Mouse (Mus musculus) hematopoietic stem cell, adult 5-6 weeks (primary cell): ENCODE data around the gene Rel. TPM values are rescaled to one million over a fixed set of nuclear protein-coding genes. Genes with fewer than 3 reads are reported as not detected.
A peak's percentile ranks its signal among the peaks of the same experiment; 100 is the strongest.

ENCODE experiments used
- ATAC-seq, 2 experiments: fragments of 125-278 bp in 1 of 2; replicated peaks in 1 of 2; 2 replicates each; pipeline ENCODE4 v1.8.0; 2016 to 2017; ENCODE audit warnings: inconsistent platforms in 2 of 2, mild to moderate bottlenecking in 2 of 2, moderate number of reproducible peaks in 2 of 2, low read depth in 1 of 2, moderate TSS enrichment in 1 of 2; ENCODE audit not compliant: low FRiP score in 2 of 2, poor library complexity in 2 of 2, severe bottlenecking in 2 of 2, insufficient read depth in 1 of 2, low TSS enrichment in 1 of 2
- total RNA-seq: library from RNA; stranded (forward); fragments of 172-1452, 232-1000 nt; gene quantifications from 2 replicates; pipeline ENCODE4 v1.2.3, GENCODE M21; 2017

The Rel gene
- total RNA-seq, 1 experiment from 2014 or later = 18.4 TPM

DNA sequence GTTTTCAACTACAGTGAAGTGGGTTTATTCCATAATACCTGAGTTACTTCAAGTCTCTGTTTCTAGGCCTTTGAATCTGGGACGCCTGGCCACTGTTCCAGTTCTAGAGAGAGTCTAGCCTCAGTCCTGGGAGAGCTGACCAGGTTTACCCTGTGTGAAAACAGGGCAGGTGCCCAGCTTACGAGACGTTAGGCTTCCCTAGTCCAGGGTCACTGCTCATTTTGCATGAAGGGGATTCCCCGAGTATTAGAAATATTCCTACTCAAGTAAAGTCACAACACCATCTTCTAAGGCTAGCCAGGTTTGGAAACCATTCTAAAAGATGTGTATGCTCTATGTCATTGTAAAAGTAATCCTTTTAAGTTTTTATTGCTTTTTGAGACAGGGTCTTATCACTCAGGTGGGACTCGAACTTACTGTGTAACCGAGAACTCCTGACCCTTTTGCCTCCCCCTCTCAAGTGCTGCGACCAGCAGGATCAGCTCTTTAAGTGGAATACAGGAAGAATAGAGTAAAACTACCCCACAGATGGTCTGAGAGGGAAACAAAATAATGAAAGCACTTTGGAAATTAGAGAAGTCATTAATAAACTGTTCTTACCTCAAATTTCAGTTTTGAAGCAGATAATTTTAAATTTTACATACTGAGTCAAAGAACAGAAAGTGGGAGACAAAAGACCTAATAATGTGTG lies 66.0 kb downstream of the Rel start:
- no peak for ATAC-seq

DNA sequence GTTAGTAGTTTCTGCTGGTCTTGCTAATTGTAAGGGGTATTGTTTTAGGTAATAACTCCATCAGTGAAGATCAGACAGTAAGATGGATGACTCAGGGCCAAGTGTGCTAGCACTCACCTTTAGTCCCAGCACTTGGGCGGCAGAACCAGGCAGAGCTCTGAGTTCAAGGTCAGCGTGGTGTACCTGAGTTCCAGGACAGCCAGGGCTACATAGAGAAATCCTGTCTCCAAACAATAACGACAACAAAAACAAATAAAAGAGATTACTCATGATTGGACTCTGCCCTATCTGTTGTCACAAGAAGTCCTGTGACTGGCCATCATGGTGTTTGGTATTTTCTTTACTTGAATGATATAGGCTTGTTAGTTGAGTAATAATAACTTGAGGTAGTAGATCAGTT lies 68.9 kb downstream of the Rel start:
- ATAC-seq = no peak

DNA sequence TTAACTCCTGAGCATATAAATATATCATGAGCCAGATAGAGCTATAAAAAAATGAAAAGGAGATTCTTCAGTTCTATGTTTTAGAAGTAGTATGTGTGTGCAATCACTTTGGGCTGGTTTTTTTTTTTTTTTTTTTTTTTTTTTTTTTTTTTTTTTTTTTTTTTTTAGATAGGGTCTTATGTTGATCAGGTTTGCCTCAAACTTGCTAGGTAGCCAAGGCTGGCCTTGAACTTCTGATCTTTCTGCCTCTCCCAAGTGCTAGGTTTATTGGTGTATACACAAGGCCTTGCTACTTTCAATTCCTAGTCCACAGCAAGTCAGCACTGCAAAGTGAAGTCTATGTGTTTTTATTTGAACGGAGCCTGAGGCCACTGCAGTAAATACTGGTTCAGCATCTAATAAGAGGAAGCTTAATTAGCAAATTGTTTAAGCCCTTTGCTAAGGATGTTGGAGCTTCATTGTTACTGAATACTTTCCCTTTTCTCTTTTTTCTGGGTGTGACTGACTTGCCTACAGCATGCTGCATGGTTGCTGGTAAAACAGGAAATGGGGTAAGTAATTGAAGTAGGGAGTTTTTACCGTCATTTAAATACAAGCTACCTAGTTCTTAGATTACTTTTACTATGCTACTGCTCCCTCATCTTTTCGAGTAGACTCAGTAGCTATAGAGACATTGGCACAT lies 71.2 kb downstream of the Rel start:
- ATAC-seq = peak in 1 of 2 experiments; percentile 39; a peak in 2 of 4 replicates

DNA sequence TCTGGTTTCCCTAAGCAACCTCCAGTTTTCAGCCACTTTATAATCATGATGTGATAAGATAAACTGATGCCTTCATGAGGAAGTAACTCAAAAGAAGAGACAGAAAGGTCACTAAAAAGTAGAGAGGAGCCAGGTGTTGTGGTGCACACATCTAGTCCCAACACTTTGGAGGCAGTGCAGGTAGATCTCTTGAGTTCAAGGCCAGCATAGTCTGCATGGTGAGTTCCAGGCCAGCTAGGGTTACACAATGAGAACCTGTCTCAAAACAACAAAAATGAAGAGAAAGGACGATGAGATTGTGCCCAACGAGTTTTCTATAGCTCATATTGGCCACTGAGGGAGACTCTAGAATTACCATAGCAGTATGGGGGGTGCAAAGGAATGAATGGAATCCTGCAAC lies 72.2 kb downstream of the Rel start:
- no peak for ATAC-seq

DNA sequence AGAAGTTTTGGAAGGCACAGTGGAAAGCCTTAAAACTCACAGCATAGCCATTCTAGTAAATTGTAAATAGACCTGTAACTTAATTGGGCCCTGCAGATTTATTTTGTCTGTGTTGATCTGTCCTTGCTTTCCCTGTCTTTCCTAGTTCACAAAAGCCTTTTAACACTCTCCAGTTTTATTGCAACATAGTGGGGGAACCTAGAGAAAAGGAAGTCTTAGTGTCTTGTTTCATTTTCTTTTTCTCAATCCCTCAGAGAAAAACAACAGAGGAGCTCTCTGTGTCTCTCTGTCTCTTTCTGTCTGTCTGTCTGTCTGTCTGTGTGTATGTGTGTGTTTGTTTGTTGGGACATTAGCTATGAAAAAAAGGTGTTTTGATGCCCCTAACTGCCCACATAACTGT lies 74.9 kb downstream of the Rel start:
- ATAC-seq = no peak

DNA sequence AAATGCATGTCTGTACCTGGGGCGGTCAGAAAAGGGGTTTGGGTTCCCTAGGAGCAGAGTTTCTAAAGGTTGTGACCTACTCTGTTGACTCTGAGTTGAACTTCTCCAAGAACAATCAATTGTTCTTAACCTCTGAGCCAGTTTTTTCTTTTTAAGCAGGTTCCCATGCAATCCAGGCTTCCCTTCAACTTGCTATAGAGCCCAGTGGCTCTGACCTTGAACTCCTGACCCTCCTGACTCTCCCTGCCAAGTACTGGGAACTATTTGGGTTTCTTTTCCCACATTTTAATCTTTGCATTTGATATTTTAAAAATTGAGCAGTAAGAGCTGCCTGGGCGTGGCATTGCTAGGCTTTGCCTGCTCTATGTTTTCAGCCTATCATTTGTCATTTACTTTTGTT lies 77.5 kb downstream of the Rel start:
- ATAC-seq = no peak

DNA sequence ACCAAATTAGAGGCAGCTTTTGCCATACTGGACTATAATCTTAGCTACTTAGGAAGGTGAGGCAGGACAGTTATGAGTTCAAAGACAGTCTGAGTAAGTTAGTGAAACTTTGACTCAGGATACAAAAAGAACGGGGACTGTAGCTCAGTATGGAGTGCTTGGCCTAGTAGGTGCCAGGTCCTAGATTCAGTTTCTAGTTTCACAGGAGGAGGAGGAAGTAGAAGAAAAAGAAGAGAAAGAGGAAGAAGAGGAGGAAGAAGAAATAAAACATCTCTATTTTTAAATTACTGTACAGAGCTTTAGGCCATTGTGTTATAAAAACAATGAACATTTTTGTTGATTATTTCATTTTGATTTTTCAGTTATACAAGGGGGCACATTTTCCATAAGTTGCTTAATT lies 82.7 kb downstream of the Rel start:
- no peak for ATAC-seq

Other genes with a start within 250 kb of the Rel start
- gene 1700093K21Rik, start 249.8 kb downstream of the Rel start, total RNA-seq = 2.5 TPM in 1 of 2 replicates, not detected in the other
- gene 0610010F05Rik, start 137.3 kb downstream of the Rel start, total RNA-seq = 50.1 and 50.2 TPM in 2 replicates
- gene Pus10, start 105.3 kb downstream of the Rel start, total RNA-seq = 46.1 and 56.0 TPM in 2 replicates
- gene Pex13, start 105.0 kb downstream of the Rel start, total RNA-seq = 18.6 and 25.7 TPM in 2 replicates
- gene Papolg, start 124.3 kb upstream of the Rel start, total RNA-seq = 31.7 and 35.3 TPM in 2 replicates